Mouse (Mus musculus) liver, adult 2 months (tissue): ENCODE data around the gene Mzf1.

Experiments
- CTCF ChIP-seq: fragments of 200-500 bp; IDR thresholded peaks from 2 replicates; pipeline ENCODE4 v1.5.1; 2011; ENCODE audit warnings: low read depth, low read length, control low read depth
- POLR2A ChIP-seq: fragments of 200-500 bp; IDR thresholded peaks from 2 replicates; pipeline ENCODE4 v1.6.1; 2011; ENCODE audit warnings: low read length, control low read depth; ENCODE audit not compliant: insufficient read depth; ENCODE audit errors: extremely low read depth

DNA sequence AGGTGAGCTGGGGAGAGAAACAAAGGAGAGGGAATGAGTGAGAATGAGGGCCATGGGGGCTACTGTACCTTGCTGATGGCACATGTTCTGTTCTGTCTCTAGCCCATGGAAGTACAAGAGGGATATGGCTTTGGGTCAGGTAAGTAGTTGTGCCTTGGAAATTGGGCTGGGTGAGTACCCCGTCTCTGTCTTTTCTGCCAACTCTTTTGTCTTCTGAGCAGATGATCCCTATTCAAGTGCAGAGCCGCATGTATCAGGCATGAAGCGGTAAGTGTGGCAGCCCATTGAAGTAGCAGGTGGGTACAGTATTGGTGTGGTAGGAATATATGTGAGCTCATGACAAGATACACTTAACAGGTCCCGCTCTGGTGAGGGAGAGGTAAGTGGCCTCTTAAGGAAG, 25.6 kb downstream of the Mzf1 start:
- TF ChIP-seq CTCF, result no peak
- TF ChIP-seq POLR2A, result no peak
